Mouse (Mus musculus) heart, postnatal 0 days (tissue): ENCODE data around the gene Mmrn2. TPM values are rescaled to one million over a fixed set of nuclear protein-coding genes. Genes with fewer than 3 reads are reported as not detected.

Source experiments
- ATAC-seq: fragments of 200-750 bp; cut with Nextera tagmentation; 2 replicates; pipeline ENCODE4 v1.8.0; 2017; ENCODE audit warnings: low read depth, moderate number of reproducible peaks, moderate library complexity; ENCODE audit not compliant: insufficient read depth
- DNase-seq: peaks from one replicate; pipeline ENCODE4 v3.0.0-alpha.2; 2016; ENCODE audit warnings: low spot score
- H3K27ac ChIP-seq: fragments of 300-500 bp; sonication (generic); 2 replicates; pipeline ENCODE4 v1.5.1; 2014; ENCODE audit warnings: low read depth, mild to moderate bottlenecking
- H3K27me3 ChIP-seq: fragments of 300-500 bp; sonication (generic); 2 replicates; pipeline ENCODE4 v1.6.1; 2014; ENCODE audit warnings: low read length, mixed read lengths; ENCODE audit not compliant: control insufficient read depth, insufficient read depth
- H3K36me3 ChIP-seq: fragments of 300-500 bp; sonication (generic); replicated peaks from 2 replicates; pipeline ENCODE4 v1.6.1; 2014; ENCODE audit warnings: low read length, mixed read lengths; ENCODE audit not compliant: control insufficient read depth, insufficient read depth
- H3K4me1 ChIP-seq: fragments of 300-500 bp; sonication (generic); 2 replicates; pipeline ENCODE4 v1.6.1; 2014; ENCODE audit warnings: antibody characterized with exemption; ENCODE audit not compliant: control insufficient read depth, insufficient read depth
- H3K4me2 ChIP-seq: fragments of 300-500 bp; sonication (generic); 2 replicates; pipeline ENCODE4 v1.6.1; 2014; ENCODE audit warnings: low read depth, mild to moderate bottlenecking, low read length, moderate library complexity
- H3K4me3 ChIP-seq: fragments of 300-500 bp; sonication (generic); 2 replicates; pipeline ENCODE4 v1.5.1; 2014; ENCODE audit warnings: low read depth, low read length
- H3K9ac ChIP-seq: fragments of 300-500 bp; sonication (generic); replicated peaks from 2 replicates; pipeline ENCODE4 v1.6.1; 2014; ENCODE audit warnings: low read depth, low read length, mixed read lengths
- H3K9me3 ChIP-seq: fragments of 300-500 bp; sonication (generic); replicated peaks from 2 replicates; pipeline ENCODE4 v1.6.1; 2016; ENCODE audit warnings: low read length; ENCODE audit not compliant: control insufficient read depth
- CTCF ChIP-seq: IDR thresholded peaks from 2 replicates; pipeline ENCODE4 v1.5.1; 2016; ENCODE audit warnings: antibody characterized with exemption, control low read depth, low read depth
- EP300 ChIP-seq: IDR thresholded peaks from 2 replicates; pipeline ENCODE4 v1.6.1; 2016; ENCODE audit warnings: antibody characterized with exemption, low read depth
- WGBS: fragments of 180-500 bp; shearing (Covaris S2); extraction: QIAGEN DNeasy Blood & Tissue Kit; methylation state at CpG from one replicate; pipeline ENCODE4 v1.1.7; 2014; 5-methylcytosine and 5-hydroxymethylcytosine counted together
- polyA plus RNA-seq: library from polyadenylated mRNA; unstranded; fragments of >200 nt; fragmentation: Nextera tagmentation; extraction: Ambion mirVana; gene quantifications from 2 replicates; pipeline ENCODE4 v1.2.1, GENCODE M21; 2015
- total RNA-seq: library from RNA; depleted of rRNA; stranded (reverse); fragments of >200 nt; gene quantifications from 2 replicates; pipeline ENCODE4 v1.2.3, GENCODE M21; 2014; ENCODE audit warnings: low replicate concordance

Gene Mmrn2
- total and polyA plus RNA-seq, 2 experiments from 2014 or later = 20.4 to 41.7 TPM

GRCm38 (mm10) chr14:34355301-34355700 is 20.0 kb upstream of the Mmrn2 start, which contains the start of gene Fam25c:
TSS of gene Fam25c (minus strand) at chr14:34355433.
- ATAC-seq = no peak
- H3K27ac ChIP-seq = no peak within 1 kb of the TSS
- H3K36me3 ChIP-seq = no peaks in the 10 kb centered on the region
- no peak for DNase-seq
- no peak for TF ChIP-seq CTCF
- TF ChIP-seq EP300 = no peak
- H3K9ac ChIP-seq = no peak within 1 kb of the TSS
- no peaks in the 10 kb centered on the region for H3K4me1 ChIP-seq
- H3K9me3 ChIP-seq = no peaks in the 10 kb centered on the region
- WGBS = 74% methylated on average over 6 of the region's 6 CpGs
- no peak within 1 kb of the TSS for H3K4me2 ChIP-seq
- no peak within 1 kb of the TSS for H3K4me3 ChIP-seq
- H3K27me3 ChIP-seq = no peaks in the 10 kb centered on the region

- no peak overlapping the region for H3K9ac ChIP-seq
- H3K27ac ChIP-seq = no peak overlapping the region
- H3K4me3 ChIP-seq = no peak overlapping the region
- DNase-seq = no peak
- no peaks in the 10 kb centered on the region for H3K9me3 ChIP-seq
- 67% methylated on average over 7 of the region's 7 CpGs for WGBS
- ATAC-seq = no peak
- H3K27me3 ChIP-seq = no peaks in the 10 kb centered on the region
- no peaks in the 10 kb centered on the region for H3K36me3 ChIP-seq
- H3K4me1 ChIP-seq = no peaks in the 10 kb centered on the region
- TF ChIP-seq EP300 (no peak), CTCF (no peak)
- H3K4me2 ChIP-seq = no peak overlapping the region
Observed at GRCm38 (mm10) chr14:34357671-34358455, 17.4 kb upstream of the Mmrn2 start.

- DNase-seq (no peak), ATAC-seq (no peak)
- Histone ChIP-seq H3K27ac (no peak overlapping the region), H3K9me3 (no peaks in the 10 kb centered on the region), H3K27me3 (no peaks in the 10 kb centered on the region), H3K4me3 (no peak overlapping the region), H3K4me2 (no peak overlapping the region), H3K36me3 (no peaks in the 10 kb centered on the region), H3K4me1 (no peaks in the 10 kb centered on the region), H3K9ac (no peak overlapping the region)
- TF ChIP-seq EP300 (no peak), CTCF (no peak)
- 43% methylated on average over 5 of the region's 5 CpGs for WGBS
Observed at GRCm38 (mm10) chr14:34359676-34360244, 15.5 kb upstream of the Mmrn2 start.

- no peak overlapping the region for H3K9ac ChIP-seq
- 65% methylated on average over 6 of the region's 6 CpGs for WGBS
- H3K4me1 ChIP-seq = no peaks in the 10 kb centered on the region
- no peaks in the 10 kb centered on the region for H3K27me3 ChIP-seq
- H3K27ac ChIP-seq = no peak overlapping the region
- ATAC-seq = no peak
- no peaks in the 10 kb centered on the region for H3K9me3 ChIP-seq
- H3K4me2 ChIP-seq = no peak overlapping the region
- H3K36me3 ChIP-seq = no peaks in the 10 kb centered on the region
- DNase-seq = no peak
- H3K4me3 ChIP-seq = no peak overlapping the region
- TF ChIP-seq CTCF (no peak), EP300 (no peak)
Observed at GRCm38 (mm10) chr14:34360251-34360650, 15.0 kb upstream of the Mmrn2 start.

- no peak overlapping the region for H3K4me2 ChIP-seq
- H3K4me3 ChIP-seq = no peak overlapping the region
- H3K4me1 ChIP-seq = no peaks in the 10 kb centered on the region
- no peaks in the 10 kb centered on the region for H3K27me3 ChIP-seq
- ATAC-seq (no peak), DNase-seq (no peak)
- WGBS = 44% methylated on average over 4 of the region's 4 CpGs
- H3K9me3 ChIP-seq = no peaks in the 10 kb centered on the region
- H3K36me3 ChIP-seq = no peaks in the 10 kb centered on the region
- H3K9ac ChIP-seq = no peak overlapping the region
- H3K27ac ChIP-seq = no peak overlapping the region
- no peak for TF ChIP-seq CTCF
- no peak for TF ChIP-seq EP300
Observed at GRCm38 (mm10) chr14:34362135-34362534, 13.1 kb upstream of the Mmrn2 start.
